Mouse (Mus musculus) liver, postnatal 0 days (tissue): Measurements from ENCODE around the gene Ercc6.

Experiments
- CTCF ChIP-seq: sonication (generic); IDR thresholded peaks from 2 replicates; pipeline ENCODE4 v1.5.1; 2016; ENCODE audit warnings: antibody characterized with exemption, low read depth
- EP300 ChIP-seq: IDR thresholded peaks from 2 replicates; pipeline ENCODE4 v1.6.1; 2016; ENCODE audit warnings: antibody characterized with exemption, low read depth, mild to moderate bottlenecking

DNA sequence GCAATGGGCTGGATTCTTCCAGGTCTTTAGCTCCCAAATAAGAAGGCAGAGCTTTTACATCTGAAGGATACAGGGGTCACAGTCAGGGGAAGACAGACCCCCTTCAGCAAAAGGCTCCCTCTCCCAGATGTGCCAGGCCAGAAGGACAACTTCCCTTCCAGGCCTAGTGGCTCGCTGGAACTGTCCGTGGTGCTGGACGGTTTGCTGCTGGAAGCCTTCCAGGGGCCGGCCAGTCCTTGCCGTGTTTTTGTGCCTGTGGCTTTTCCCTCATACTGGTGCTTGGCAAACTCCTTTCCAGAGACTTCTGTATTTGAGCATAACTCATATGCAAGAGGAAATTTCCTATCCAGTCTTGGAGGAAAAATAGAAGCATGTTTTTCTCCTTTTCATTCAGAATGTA, 45.7 kb upstream of the Ercc6 start:
- no peak for TF ChIP-seq EP300
- no peak for TF ChIP-seq CTCF
